Mouse (Mus musculus) monocyte, adult 5-6 weeks (primary cell): ENCODE data around the gene Rad51. TPM values are rescaled to one million over a fixed set of nuclear protein-coding genes. Genes with fewer than 3 reads are reported as not detected.

Source experiments
- ATAC-seq: fragments of 153-309, 156-312 bp; replicated peaks from 2 replicates; pipeline ENCODE4 v1.8.0; 2017; ENCODE audit warnings: mild to moderate bottlenecking; ENCODE audit not compliant: low TSS enrichment, insufficient number of reproducible peaks, severe bottlenecking, poor library complexity, low FRiP score
- total RNA-seq: library from RNA; stranded (forward); fragments of 200-1000, 200-491, 200-594 nt; gene quantifications from 3 replicates; pipeline ENCODE4 v1.2.3, GENCODE M21; 2017

Gene Rad51
- total RNA-seq, 1 experiment from 2014 or later: 2.4 TPM

GRCm38 (mm10) chr2:119194140-119194539, 81.5 kb downstream of the Rad51 start:
- no peak for ATAC-seq

- no peak for ATAC-seq
These were observed 83.9 kb downstream of the Rad51 start for GRCm38 (mm10) chr2:119196316-119197108.

Other genes starting within 250 kb of the Rad51 start
- gene Bahd1, start 212.4 kb upstream of the Rad51 start, total RNA-seq: 5.6 to 11.9 TPM (median 9.6 TPM) in 3 replicates
- gene Chst14, start 186.3 kb upstream of the Rad51 start, total RNA-seq: 2.7 to 4.7 TPM in 2 of 3 replicates, not detected in the other
- 11.1 to 22.1 TPM (median 15.6 TPM) in 3 replicates for gene Ccdc32, start 83.4 kb upstream of the Rad51 start, total RNA-seq
- 3.7 to 5.5 TPM (median 4.3 TPM) in 3 replicates for gene Rpusd2, start 78.0 kb upstream of the Rad51 start, total RNA-seq
- 2.5 to 4.6 TPM (median 2.6 TPM) in 3 replicates for gene Knl1, start 65.7 kb upstream of the Rad51 start, total RNA-seq
- 22.5 to 29.1 TPM (median 25.2 TPM) in 3 replicates for gene Rmdn3, start 44.2 kb downstream of the Rad51 start, total RNA-seq
- 3.9 TPM in 1 of 3 replicates, not detected in the others for gene Gchfr, start 55.0 kb downstream of the Rad51 start, total RNA-seq
- gene Gm14137, start 61.7 kb downstream of the Rad51 start, total RNA-seq: 0.43 to 0.97 TPM in 2 of 3 replicates, not detected in the other
- gene Zfyve19, start 95.8 kb downstream of the Rad51 start, total RNA-seq: 8.2 to 38.8 TPM (median 16.5 TPM) in 3 replicates
- gene Dnajc17, start 96.0 kb downstream of the Rad51 start, total RNA-seq: 35.4 to 53.6 TPM (median 46.3 TPM) in 3 replicates
- not detected in 3 replicates for gene Ppp1r14d, start 117.1 kb downstream of the Rad51 start, total RNA-seq
- gene Spint1, start 124.6 kb downstream of the Rad51 start, total RNA-seq: 1.5 TPM in 1 of 3 replicates, not detected in the others
- gene Rhov, start 158.5 kb downstream of the Rad51 start, total RNA-seq: 0.48 TPM in 1 of 3 replicates, not detected in the others
- 20.7 to 33.0 TPM (median 21.1 TPM) in 3 replicates for gene Vps18, start 175.9 kb downstream of the Rad51 start, total RNA-seq
- gene Dll4, start 213.0 kb downstream of the Rad51 start, total RNA-seq: 0.19 to 0.85 TPM in 2 of 3 replicates, not detected in the other
- 0.49 TPM in 1 of 3 replicates, not detected in the others for gene Chac1, start 238.4 kb downstream of the Rad51 start, total RNA-seq